Mouse (Mus musculus): ENCODE data around the gene Zfp775.

- TF ChIP-seq MYOG (IDR thresholded peaks at IDR 0.05; ENCODE audit: control insufficient read depth, extremely low read depth, insufficient read length): no peak
- TF ChIP-seq MAX (IDR thresholded peaks at IDR 0.05): no peak
- TF ChIP-seq CTCF (IDR thresholded peaks at IDR 0.05; ENCODE audit: control insufficient read depth, insufficient read depth, insufficient read length): no peak
- TF ChIP-seq MYOD1 (IDR thresholded peaks at IDR 0.05; ENCODE audit: control insufficient read depth, insufficient read length, low read depth): no peak
- TF ChIP-seq FOSL1 (IDR thresholded peaks at IDR 0.05; ENCODE audit: insufficient read depth, low read length, poor library complexity, severe bottlenecking): no peak
- no peak for TF ChIP-seq CEBPB (IDR thresholded peaks at IDR 0.05; ENCODE audit: low read depth)
- TF ChIP-seq USF1 (IDR thresholded peaks at IDR 0.05; ENCODE audit: low read depth): no peak
Observed at GRCm38 (mm10) chr6:48626464-48626863, 24.6 kb downstream of the Zfp775 start, which contains the start of gene AI854703.

All from C2C12 (cell line).